Mouse (Mus musculus): ENCODE results near the gene Gxylt2. TPM values are rescaled to one million over a fixed set of nuclear protein-coding genes. Genes with fewer than 3 reads are reported as not detected.

Gene Gxylt2
- polyA plus RNA-seq, 1 experiment, result 0.16 TPM

DNA sequence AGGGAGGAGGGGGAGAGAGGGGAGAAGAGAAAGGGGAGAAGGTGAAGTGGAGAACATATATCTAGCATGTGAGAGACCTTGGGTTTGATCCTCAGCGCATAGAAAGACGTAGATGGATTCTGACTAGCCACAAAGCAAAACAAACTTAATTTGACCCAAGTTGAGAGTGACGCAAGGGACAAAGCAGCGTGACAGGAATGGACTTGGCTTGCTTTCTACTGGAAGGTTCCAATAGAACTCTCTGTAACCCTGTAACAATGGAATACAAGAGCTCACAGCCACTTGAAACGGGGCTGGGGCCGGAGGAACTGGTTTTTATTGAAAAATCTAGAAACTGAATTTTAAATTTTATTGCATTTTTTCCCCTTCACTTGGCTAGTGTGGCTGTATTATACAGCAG, 127.2 kb downstream of the Gxylt2 start:
- TF ChIP-seq POLR2A (IDR thresholded peaks at IDR 0.05; ENCODE audit: low read depth, low read length), result no peak
- no peak for TF ChIP-seq CTCF (IDR thresholded peaks at IDR 0.05; ENCODE audit: extremely low read depth, insufficient read depth, insufficient read length, insufficient replicate concordance)
- peaks cover 6% of the 10 kb centered on the region for H3K36me3 ChIP-seq (ENCODE audit: control insufficient read depth, insufficient read depth, low read length)
- H3K4me3 ChIP-seq (ENCODE audit: extremely low read depth, insufficient read depth, insufficient read length), result no peak overlapping the region
- 97% methylated on average over 6 of the region's 6 CpGs for WGBS
- peaks cover 5% of the 10 kb centered on the region for H3K4me1 ChIP-seq (ENCODE audit: control insufficient read depth, insufficient read depth, insufficient read length)
- no peak for DNase-seq (ENCODE audit: low read depth in 1 of 2, low spot score in 2 of 2)
- no peak overlapping the region for H3K27ac ChIP-seq (ENCODE audit: insufficient read depth, low read length)
- no peaks in the 10 kb centered on the region for H3K27me3 ChIP-seq (ENCODE audit: control insufficient read depth, insufficient read depth, low read length)

DNA sequence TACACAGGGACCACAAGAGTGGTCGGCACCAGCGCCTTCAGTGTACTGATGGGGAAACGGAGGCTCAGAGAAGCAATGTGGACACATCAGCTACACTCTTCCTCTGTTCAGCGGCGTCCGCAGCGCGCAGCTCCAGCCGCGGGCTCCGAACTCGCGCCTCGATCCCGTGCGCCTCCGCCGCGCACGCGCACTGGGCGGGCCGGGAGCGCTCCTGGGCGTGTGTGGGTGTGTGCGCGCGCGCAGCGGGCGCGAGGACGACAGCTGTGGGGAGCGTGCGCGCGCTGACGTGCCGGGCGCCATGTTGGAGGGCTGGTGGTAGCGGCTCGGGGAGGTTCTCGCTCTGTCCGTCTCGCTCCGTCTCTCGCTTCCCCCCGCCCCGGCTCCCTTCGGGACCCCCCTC, 128.8 kb downstream of the Gxylt2 start, which contains the start of gene Ppp4r2:
Ppp4r2 (plus strand) TSS at position 268 of the 400 bp plus-strand sequence.
- Histone ChIP-seq H3K27me3 (ENCODE audit: control insufficient read depth, insufficient read depth, low read length) (no peaks in the 10 kb centered on the region), H3K36me3 (ENCODE audit: control insufficient read depth, insufficient read depth, low read length) (peaks cover 11% of the 10 kb centered on the region), H3K4me1 (ENCODE audit: control insufficient read depth, insufficient read depth, insufficient read length) (peaks cover 5% of the 10 kb centered on the region), H3K4me3 (ENCODE audit: extremely low read depth, insufficient read depth, insufficient read length) (peak within 1 kb of the TSS; percentile 94), H3K27ac (ENCODE audit: insufficient read depth, low read length) (peak within 1 kb of the TSS; percentile 74)
- under 1% methylated on average over 40 of the region's 50 CpGs for WGBS
- DNase-seq (ENCODE audit: low read depth in 1 of 2, low spot score in 2 of 2), result peak; percentile 81 to 88
- TF ChIP-seq CTCF (IDR thresholded peaks at IDR 0.05; ENCODE audit: extremely low read depth, insufficient read depth, insufficient read length, insufficient replicate concordance) (no peak), POLR2A (IDR thresholded peaks at IDR 0.05; ENCODE audit: low read depth, low read length) (no peak; the same call in 1 of the 2 replicates)

DNA sequence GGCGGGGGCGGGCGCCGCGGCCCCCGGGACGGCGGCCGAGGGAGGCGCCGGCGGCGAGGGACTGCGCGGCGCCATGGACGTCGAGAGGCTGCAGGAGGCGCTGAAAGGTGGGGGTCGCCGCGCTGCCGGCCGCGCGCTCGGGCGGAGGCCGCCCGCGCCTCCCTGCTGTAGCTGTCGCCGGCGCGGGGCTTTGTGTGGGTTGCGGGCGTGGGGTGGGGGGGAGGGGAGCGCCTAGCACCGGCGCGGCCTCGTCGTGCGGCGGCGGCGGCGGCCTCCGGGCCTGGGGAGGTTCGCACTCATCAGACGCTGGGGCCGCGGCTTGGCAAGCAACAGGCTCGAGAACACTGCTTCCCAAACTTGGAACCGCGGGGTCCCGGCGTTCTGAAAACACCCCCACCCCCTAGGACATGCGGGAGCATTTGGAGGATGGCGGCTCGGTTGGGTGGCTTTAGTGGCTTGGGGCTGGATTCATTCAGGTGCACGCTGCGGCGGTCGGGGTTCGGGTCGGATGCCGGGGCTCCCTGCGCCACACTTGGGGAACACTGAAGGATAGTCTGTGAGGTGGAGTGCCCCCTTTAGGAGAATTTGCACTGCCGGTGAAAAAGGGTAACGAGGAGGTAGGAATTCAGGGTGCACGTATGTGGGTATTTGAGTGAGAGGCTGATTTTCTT, 129.4 kb downstream of the Gxylt2 start:
- Histone ChIP-seq H3K4me1 (ENCODE audit: control insufficient read depth, insufficient read depth, insufficient read length) (peaks cover 5% of the 10 kb centered on the region), H3K27ac (ENCODE audit: insufficient read depth, low read length) (peak overlapping the region; percentile 74), H3K36me3 (ENCODE audit: control insufficient read depth, insufficient read depth, low read length) (peaks cover 13% of the 10 kb centered on the region), H3K27me3 (ENCODE audit: control insufficient read depth, insufficient read depth, low read length) (no peaks in the 10 kb centered on the region), H3K4me3 (ENCODE audit: extremely low read depth, insufficient read depth, insufficient read length) (peak overlapping the region; percentile 94)
- peak in 1 of 2 experiments; percentile 45 for DNase-seq (ENCODE audit: low read depth in 1 of 2, low spot score in 2 of 2)
- TF ChIP-seq POLR2A (IDR thresholded peaks at IDR 0.05; ENCODE audit: low read depth, low read length) (no peak), CTCF (IDR thresholded peaks at IDR 0.05; ENCODE audit: extremely low read depth, insufficient read depth, insufficient read length, insufficient replicate concordance) (no peak)
- WGBS, result under 1% methylated on average over 63 of the region's 72 CpGs

DNA sequence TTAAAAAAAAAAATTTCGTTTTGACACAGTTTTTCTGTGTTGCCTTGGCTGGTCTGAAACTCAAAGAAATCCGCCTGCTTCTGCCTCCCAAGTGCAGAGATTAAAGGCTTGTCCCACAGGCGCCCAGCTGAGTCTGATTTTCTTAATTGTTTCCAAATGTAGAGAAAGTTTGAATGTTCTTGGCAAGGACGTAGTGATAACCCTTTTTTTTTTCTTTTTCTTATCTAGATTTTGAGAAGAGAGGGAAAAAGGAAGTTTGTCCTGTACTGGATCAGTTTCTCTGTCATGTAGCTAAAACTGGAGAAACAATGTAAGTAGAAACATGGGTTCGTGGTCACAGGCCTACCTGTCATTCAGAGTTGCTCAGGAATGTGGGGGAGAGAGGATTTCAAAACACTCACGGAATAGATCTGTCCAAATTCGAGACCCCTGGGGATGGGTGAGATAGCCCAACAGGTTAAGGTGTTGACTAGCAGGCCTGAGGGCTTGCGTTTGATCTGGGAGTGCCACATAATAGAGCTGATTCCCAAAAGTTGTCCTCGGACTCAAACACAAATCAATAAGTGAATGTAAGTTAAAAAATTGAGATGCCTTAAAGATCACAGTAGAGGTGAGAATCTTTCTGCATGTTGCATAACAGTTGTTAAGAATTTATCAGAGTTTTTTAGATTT, 130.1 kb downstream of the Gxylt2 start:
- DNase-seq (ENCODE audit: low read depth in 1 of 2, low spot score in 2 of 2), result no peak
- TF ChIP-seq POLR2A (IDR thresholded peaks at IDR 0.05; ENCODE audit: low read depth, low read length), result no peak
- no peak for TF ChIP-seq CTCF (IDR thresholded peaks at IDR 0.05; ENCODE audit: extremely low read depth, insufficient read depth, insufficient read length, insufficient replicate concordance)
- WGBS, result 57% methylated on average over 9 of the region's 9 CpGs
- Histone ChIP-seq H3K36me3 (ENCODE audit: control insufficient read depth, insufficient read depth, low read length) (peaks cover 17% of the 10 kb centered on the region), H3K27ac (ENCODE audit: insufficient read depth, low read length) (no peak overlapping the region), H3K4me1 (ENCODE audit: control insufficient read depth, insufficient read depth, insufficient read length) (peaks cover 8% of the 10 kb centered on the region), H3K4me3 (ENCODE audit: extremely low read depth, insufficient read depth, insufficient read length) (peak overlapping the region; percentile 94), H3K27me3 (ENCODE audit: control insufficient read depth, insufficient read depth, low read length) (no peaks in the 10 kb centered on the region)

DNA sequence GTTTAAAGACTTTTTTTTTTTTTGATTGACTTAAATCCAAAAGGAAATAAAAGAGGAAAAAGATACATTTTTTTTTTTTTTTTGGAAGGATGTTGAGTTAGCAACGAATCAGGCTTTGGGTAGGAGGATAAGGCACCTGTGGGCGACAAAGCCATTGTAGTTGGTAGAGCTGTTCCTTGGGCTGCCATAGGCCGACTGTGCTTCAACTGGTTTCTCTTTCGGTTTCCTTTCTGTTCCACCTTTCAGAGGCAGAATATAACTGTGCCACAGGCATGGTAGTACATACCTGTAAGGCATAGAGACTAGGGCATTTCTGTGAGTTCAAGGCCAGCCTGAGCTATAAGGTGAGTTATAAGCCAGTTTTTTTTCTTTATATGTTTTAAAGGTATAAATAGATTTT, 140.5 kb downstream of the Gxylt2 start:
- WGBS, result 79% methylated on average over 4 of the region's 4 CpGs

DNA sequence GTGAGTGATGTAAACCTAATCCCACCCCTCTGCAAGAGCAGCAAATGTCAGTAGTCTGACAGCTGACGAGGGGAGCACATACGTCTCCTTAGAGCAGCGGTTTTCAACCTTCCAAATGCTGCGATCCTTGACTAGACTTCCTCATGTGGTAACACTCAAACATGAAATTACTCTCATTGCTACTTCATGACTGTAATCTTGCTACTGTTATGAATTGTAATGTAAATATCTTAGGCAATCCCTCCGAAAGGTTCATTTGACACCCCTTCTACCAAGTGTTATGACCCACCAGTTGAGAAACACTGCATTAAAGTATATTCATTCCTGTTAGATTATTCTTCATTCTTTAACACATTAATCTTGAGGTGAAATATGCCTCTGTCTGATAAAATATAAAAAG, 142.7 kb downstream of the Gxylt2 start:
- H3K27ac ChIP-seq (ENCODE audit: insufficient read depth, low read length), result no peak overlapping the region
- no peak for TF ChIP-seq POLR2A (IDR thresholded peaks at IDR 0.05; ENCODE audit: low read depth, low read length)
- no peak for TF ChIP-seq CTCF (IDR thresholded peaks at IDR 0.05; ENCODE audit: extremely low read depth, insufficient read depth, insufficient read length, insufficient replicate concordance)
- WGBS, result 91% methylated on average over 5 of the region's 5 CpGs
- peaks cover 8% of the 10 kb centered on the region for H3K36me3 ChIP-seq (ENCODE audit: control insufficient read depth, insufficient read depth, low read length)
- DNase-seq (ENCODE audit: low read depth in 1 of 2, low spot score in 2 of 2), result no peak
- peaks cover 4% of the 10 kb centered on the region for H3K4me1 ChIP-seq (ENCODE audit: control insufficient read depth, insufficient read depth, insufficient read length)
- H3K27me3 ChIP-seq (ENCODE audit: control insufficient read depth, insufficient read depth, low read length), result no peaks in the 10 kb centered on the region
- no peak overlapping the region for H3K4me3 ChIP-seq (ENCODE audit: extremely low read depth, insufficient read depth, insufficient read length)

More for the DNA sequence above, 140.5 kb downstream of the Gxylt2 start:
- H3K4me1 ChIP-seq (ENCODE audit: control insufficient read depth, insufficient read depth, insufficient read length), result peaks cover 2% of the 10 kb centered on the region
- no peaks in the 10 kb centered on the region for H3K27me3 ChIP-seq (ENCODE audit: control insufficient read depth, insufficient read depth, low read length)
- H3K27ac ChIP-seq (ENCODE audit: insufficient read depth, low read length), result no peak overlapping the region
- H3K36me3 ChIP-seq (ENCODE audit: control insufficient read depth, insufficient read depth, low read length), result peaks cover 13% of the 10 kb centered on the region
- no peak for DNase-seq (ENCODE audit: low read depth in 1 of 2, low spot score in 2 of 2)
- no peak overlapping the region for H3K4me3 ChIP-seq (ENCODE audit: extremely low read depth, insufficient read depth, insufficient read length)
- TF ChIP-seq CTCF (IDR thresholded peaks at IDR 0.05; ENCODE audit: extremely low read depth, insufficient read depth, insufficient read length, insufficient replicate concordance), result no peak
- no peak for TF ChIP-seq POLR2A (IDR thresholded peaks at IDR 0.05; ENCODE audit: low read depth, low read length)

All from spleen, adult 2 months (tissue).